Mouse (Mus musculus) liver, embryonic 12.5 days (tissue): ENCODE measurements around the gene Uts2r. TPM values are rescaled to one million over a fixed set of nuclear protein-coding genes. Genes with fewer than 3 reads are reported as not detected.

Source experiments
- ATAC-seq: fragments of 200-750 bp; cut with Nextera tagmentation; 2 replicates; pipeline ENCODE4 v1.8.0; 2017; ENCODE audit warnings: moderate number of reproducible peaks, mild to moderate bottlenecking, moderate library complexity
- H3K27ac ChIP-seq: fragments of 300-500 bp; sonication (generic); 2 replicates; pipeline ENCODE4 v1.5.1; 2016; ENCODE audit warnings: mild to moderate bottlenecking
- H3K27me3 ChIP-seq: fragments of 300-500 bp; sonication (generic); replicated peaks from 2 replicates; pipeline ENCODE4 v1.6.1; 2016; ENCODE audit warnings: mild to moderate bottlenecking, moderate library complexity
- H3K36me3 ChIP-seq: fragments of 300-500 bp; sonication (generic); 2 replicates; pipeline ENCODE4 v1.6.1; 2016; ENCODE audit warnings: mild to moderate bottlenecking, moderate library complexity
- H3K4me1 ChIP-seq: fragments of 300-500 bp; sonication (generic); 2 replicates; pipeline ENCODE4 v1.6.1; 2016
- H3K4me2 ChIP-seq: fragments of 300-500 bp; sonication (generic); 2 replicates; pipeline ENCODE4 v1.6.1; 2016; ENCODE audit warnings: mild to moderate bottlenecking, moderate library complexity
- H3K4me3 ChIP-seq: fragments of 300-500 bp; sonication (generic); 2 replicates; pipeline ENCODE4 v1.5.1; 2016; ENCODE audit warnings: mild to moderate bottlenecking, moderate library complexity
- H3K9ac ChIP-seq: fragments of 300-500 bp; sonication (generic); 2 replicates; pipeline ENCODE4 v1.6.1; 2016; ENCODE audit warnings: mild to moderate bottlenecking, moderate library complexity
- H3K9me3 ChIP-seq: fragments of 300-500 bp; sonication (generic); replicated peaks from 2 replicates; pipeline ENCODE4 v1.6.1; 2016; ENCODE audit warnings: mild to moderate bottlenecking, moderate library complexity
- WGBS: fragments of 180-500 bp; shearing (Covaris S2); methylation state at CpG from one replicate; pipeline ENCODE4 v1.1.7; 2016; ENCODE audit not compliant: insufficient replicate concordance; 5-methylcytosine and 5-hydroxymethylcytosine counted together
- polyA plus RNA-seq: library from polyadenylated mRNA; unstranded; fragments of >200 nt; fragmentation: Nextera tagmentation; extraction: Ambion mirVana; gene quantifications from 2 replicates; pipeline ENCODE4 v1.2.1, GENCODE M21; 2016

Gene Uts2r
- polyA plus RNA-seq, 1 experiment from 2014 or later, result not detected

DNA sequence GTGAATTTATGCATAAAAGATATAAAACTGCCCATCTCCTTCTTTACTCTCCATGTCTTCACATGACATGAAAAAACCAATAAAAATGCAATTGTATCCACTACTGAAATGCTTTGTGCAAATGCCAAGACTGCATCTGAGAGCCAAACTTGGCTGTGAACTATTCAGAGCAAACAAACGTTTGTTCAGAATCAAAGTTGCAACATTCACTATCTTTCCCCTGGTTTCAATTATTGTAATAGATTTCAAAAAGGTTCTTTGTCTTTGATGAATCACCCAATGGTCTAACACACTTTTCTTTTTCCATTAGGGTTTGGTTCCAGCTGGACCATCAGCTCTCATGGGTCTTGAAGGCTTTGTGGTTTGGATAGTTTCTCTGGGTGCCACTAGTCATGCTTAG is 30.5 kb upstream of the Uts2r start:
- H3K4me3 ChIP-seq, result no peak overlapping the region
- H3K27me3 ChIP-seq, result peaks cover 2% of the 10 kb centered on the region; the same call in 1 of the 2 replicates
- no peak overlapping the region for H3K27ac ChIP-seq
- H3K9ac ChIP-seq, result no peak overlapping the region
- no peaks in the 10 kb centered on the region for H3K36me3 ChIP-seq
- 60% methylated on average over 1 of the region's 1 CpGs for WGBS
- no peak for ATAC-seq
- no peak overlapping the region for H3K4me2 ChIP-seq
- peaks cover 10% of the 10 kb centered on the region for H3K4me1 ChIP-seq
- H3K9me3 ChIP-seq, result no peaks in the 10 kb centered on the region

DNA sequence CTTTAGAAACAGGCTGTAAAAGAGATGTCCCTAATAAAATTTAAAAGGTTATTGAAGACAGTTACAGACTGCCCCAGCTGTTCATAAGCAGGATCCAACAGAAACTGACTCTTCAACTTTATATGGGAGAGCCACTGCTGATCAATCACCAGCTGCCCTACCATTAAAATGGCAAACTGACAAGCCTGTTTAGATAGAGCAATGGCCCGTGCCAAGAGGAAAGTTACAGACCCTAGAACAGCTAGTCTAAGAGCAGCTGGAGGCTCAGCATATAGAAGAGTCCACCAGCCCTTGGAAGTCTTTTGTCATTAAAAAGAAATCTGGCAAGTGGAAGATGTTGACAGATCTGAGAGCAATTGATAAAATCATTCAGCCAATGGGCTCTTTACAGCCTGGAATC is 25.5 kb upstream of the Uts2r start:
- Histone ChIP-seq H3K27me3 (peaks cover 6% of the 10 kb centered on the region; the same call in 1 of the 2 replicates), H3K4me1 (peaks cover 12% of the 10 kb centered on the region), H3K36me3 (no peaks in the 10 kb centered on the region), H3K9me3 (no peaks in the 10 kb centered on the region), H3K9ac (no peak overlapping the region), H3K27ac (no peak overlapping the region), H3K4me3 (no peak overlapping the region), H3K4me2 (no peak overlapping the region)
- 43% methylated on average over 1 of the region's 1 CpGs for WGBS
- no peak for ATAC-seq

- H3K27ac ChIP-seq, result peak overlapping the region; percentile 11; the same call in 1 of the 2 replicates
- ATAC-seq, result peak; percentile 42; the same call in 1 of the 2 replicates
- WGBS, result 65% methylated on average over 5 of the region's 5 CpGs
These were observed 22.4 kb upstream of the Uts2r start for GRCm38 (mm10) chr11:121137682-121138081.

GRCm38 (mm10) chr11:121138732-121139131 is 21.3 kb upstream of the Uts2r start:
- Histone ChIP-seq H3K9ac (no peak overlapping the region), H3K4me2 (no peak overlapping the region), H3K36me3 (no peaks in the 10 kb centered on the region), H3K9me3 (no peaks in the 10 kb centered on the region), H3K4me1 (peaks cover 12% of the 10 kb centered on the region), H3K4me3 (no peak overlapping the region), H3K27ac (no peak overlapping the region), H3K27me3 (peaks cover 6% of the 10 kb centered on the region; the same call in 1 of the 2 replicates)
- ATAC-seq, result no peak
- WGBS, result 24% methylated on average over 6 of the region's 6 CpGs

More at GRCm38 (mm10) chr11:121137682-121138081, 22.4 kb upstream of the Uts2r start:
- H3K9me3 ChIP-seq, result no peaks in the 10 kb centered on the region
- H3K36me3 ChIP-seq, result no peaks in the 10 kb centered on the region
- H3K4me3 ChIP-seq, result no peak overlapping the region
- H3K27me3 ChIP-seq, result peaks cover 6% of the 10 kb centered on the region; the same call in 1 of the 2 replicates
- no peak overlapping the region for H3K9ac ChIP-seq
- H3K4me1 ChIP-seq, result peaks cover 12% of the 10 kb centered on the region
- no peak overlapping the region for H3K4me2 ChIP-seq

- 0 out of 2 replicates have a peak, but pooled peaks have one; percentile 37 for ATAC-seq
- Histone ChIP-seq H3K36me3 (no peaks in the 10 kb centered on the region), H3K9me3 (no peaks in the 10 kb centered on the region), H3K4me1 (peaks cover 18% of the 10 kb centered on the region), H3K4me3 (no peak overlapping the region), H3K4me2 (no peak overlapping the region), H3K9ac (no peak overlapping the region), H3K27me3 (no peaks in the 10 kb centered on the region), H3K27ac (no peak overlapping the region)
- 64% methylated on average over 9 of the region's 9 CpGs for WGBS
These were observed 16.6 kb upstream of the Uts2r start for GRCm38 (mm10) chr11:121143325-121144015.

DNA sequence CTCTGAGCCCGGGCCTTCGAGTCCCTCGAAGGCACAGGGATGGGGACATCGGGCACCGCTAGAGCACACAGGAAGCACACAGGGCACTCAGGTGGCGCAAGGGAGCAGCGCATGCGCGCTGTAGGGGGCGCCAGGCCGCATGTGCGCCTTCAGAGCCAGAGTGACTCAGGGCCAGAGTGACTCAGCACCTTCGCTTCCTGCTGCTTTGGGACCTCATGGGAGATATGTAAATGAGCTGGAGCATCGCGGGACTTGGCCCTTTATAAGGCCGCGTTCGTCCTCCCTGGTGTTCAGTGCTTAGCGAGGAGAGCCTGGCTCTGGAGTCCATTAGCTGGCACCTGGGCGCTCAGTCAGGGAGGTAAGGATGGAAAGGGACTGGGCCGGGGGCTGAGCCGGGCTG is 14.2 kb upstream of the Uts2r start, which contains the start of gene Tex19.1:
TSS of gene Tex19.1 (plus strand) at position 279 of the 400 bp plus-strand sequence.
- Histone ChIP-seq H3K4me1 (peaks cover 9% of the 10 kb centered on the region), H3K4me3 (no peak within 1 kb of the TSS), H3K9ac (no peak within 1 kb of the TSS), H3K27me3 (no peaks in the 10 kb centered on the region), H3K36me3 (no peaks in the 10 kb centered on the region), H3K9me3 (no peaks in the 10 kb centered on the region), H3K4me2 (no peak within 1 kb of the TSS), H3K27ac (no peak within 1 kb of the TSS)
- ATAC-seq, result no peak
- 87% methylated on average over 22 of the region's 22 CpGs for WGBS

DNA sequence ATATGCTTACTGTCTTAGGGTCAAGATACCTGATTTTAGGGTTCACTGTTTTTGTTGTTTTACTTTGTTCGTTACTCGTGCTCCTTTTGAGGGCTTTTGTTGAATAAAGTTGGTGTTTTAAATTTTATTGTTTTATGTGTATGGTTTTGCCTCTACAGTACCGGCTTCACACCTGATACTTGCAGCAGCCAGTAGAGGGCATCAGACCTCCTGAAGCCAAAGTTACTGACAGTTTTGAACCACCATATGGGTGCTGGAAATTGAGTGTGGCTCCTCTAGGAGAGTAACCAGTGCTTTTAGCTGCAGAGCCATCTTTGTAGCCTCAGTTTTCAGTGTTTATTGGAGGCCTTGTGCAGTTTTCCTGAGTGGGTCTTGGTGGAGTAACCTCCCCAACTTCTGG is 11.9 kb upstream of the Uts2r start:
- H3K27me3 ChIP-seq, result peaks cover 5% of the 10 kb centered on the region; the same call in 1 of the 2 replicates
- 45% methylated on average over 3 of the region's 3 CpGs for WGBS
- H3K4me3 ChIP-seq, result no peak overlapping the region
- H3K36me3 ChIP-seq, result no peaks in the 10 kb centered on the region
- no peak overlapping the region for H3K4me2 ChIP-seq
- no peak for ATAC-seq
- no peak overlapping the region for H3K27ac ChIP-seq
- H3K4me1 ChIP-seq, result peaks cover 9% of the 10 kb centered on the region
- no peaks in the 10 kb centered on the region for H3K9me3 ChIP-seq
- no peak overlapping the region for H3K9ac ChIP-seq

DNA sequence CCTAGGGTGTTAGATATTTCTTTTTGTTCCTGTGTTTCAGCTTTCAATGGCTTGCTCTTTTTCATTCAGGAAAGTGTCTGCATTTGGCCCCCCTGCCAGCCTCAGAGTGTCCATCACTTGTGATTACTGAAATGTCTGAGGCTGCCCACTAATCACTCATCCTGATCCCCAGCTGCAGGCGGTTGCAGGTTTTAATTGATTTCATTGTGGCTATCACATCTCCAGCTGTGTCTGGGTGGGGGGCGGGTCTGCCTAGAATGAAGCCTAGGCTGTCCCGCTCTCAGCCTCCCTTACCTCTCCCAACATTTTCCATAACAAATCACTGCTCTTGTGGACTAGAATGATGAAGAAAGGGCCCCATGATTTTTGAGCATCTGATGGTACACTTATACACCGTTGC is 5.9 kb upstream of the Uts2r start:
- Histone ChIP-seq H3K4me2 (no peak overlapping the region), H3K27me3 (peaks cover 61% of the 10 kb centered on the region), H3K9me3 (no peaks in the 10 kb centered on the region), H3K27ac (no peak overlapping the region), H3K4me3 (no peak overlapping the region), H3K9ac (no peak overlapping the region), H3K36me3 (no peaks in the 10 kb centered on the region), H3K4me1 (no peaks in the 10 kb centered on the region)
- WGBS, result 28% methylated on average over 4 of the region's 4 CpGs
- no peak for ATAC-seq

GRCm38 (mm10) chr11:121156411-121156891 is 3.6 kb upstream of the Uts2r start:
- no peak for ATAC-seq
- no peak overlapping the region for H3K9ac ChIP-seq

DNA sequence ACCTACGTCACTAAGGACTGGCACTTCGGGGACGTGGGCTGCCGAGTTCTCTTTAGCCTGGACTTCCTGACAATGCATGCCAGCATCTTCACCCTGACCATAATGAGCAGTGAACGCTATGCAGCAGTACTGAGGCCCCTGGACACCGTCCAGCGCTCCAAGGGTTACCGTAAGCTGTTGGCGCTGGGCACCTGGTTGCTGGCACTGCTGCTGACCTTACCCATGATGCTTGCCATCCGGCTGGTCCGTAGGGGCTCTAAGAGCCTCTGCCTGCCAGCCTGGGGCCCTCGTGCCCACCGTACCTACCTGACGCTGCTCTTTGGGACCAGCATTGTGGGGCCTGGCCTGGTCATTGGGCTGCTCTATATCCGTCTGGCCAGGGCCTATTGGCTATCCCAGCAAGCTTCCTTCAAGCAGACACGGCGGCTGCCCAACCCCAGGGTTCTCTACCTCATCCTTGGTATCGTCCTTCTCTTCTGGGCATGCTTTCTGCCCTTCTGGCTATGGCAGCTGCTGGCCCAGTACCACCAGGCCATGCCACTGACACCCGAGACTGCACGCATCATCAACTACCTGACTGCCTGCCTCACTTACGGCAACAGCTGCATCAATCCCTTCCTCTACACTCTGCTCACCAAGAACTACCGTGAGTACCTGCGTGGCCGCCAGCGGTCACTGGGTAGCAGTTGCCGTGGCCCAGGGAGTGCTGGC is 720 bp downstream of the Uts2r start:
- no peak for ATAC-seq

More at GRCm38 (mm10) chr11:121156411-121156891, 3.6 kb upstream of the Uts2r start:
- WGBS, result 3% methylated on average over 45 of the region's 45 CpGs
- Histone ChIP-seq H3K27me3 (peaks cover 81% of the 10 kb centered on the region), H3K4me1 (no peaks in the 10 kb centered on the region), H3K27ac (no peak overlapping the region), H3K9me3 (no peaks in the 10 kb centered on the region), H3K4me3 (peak overlapping the region; percentile 25; the same call in 1 of the 2 replicates), H3K36me3 (no peaks in the 10 kb centered on the region), H3K4me2 (peak overlapping the region; percentile 49)

DNA sequence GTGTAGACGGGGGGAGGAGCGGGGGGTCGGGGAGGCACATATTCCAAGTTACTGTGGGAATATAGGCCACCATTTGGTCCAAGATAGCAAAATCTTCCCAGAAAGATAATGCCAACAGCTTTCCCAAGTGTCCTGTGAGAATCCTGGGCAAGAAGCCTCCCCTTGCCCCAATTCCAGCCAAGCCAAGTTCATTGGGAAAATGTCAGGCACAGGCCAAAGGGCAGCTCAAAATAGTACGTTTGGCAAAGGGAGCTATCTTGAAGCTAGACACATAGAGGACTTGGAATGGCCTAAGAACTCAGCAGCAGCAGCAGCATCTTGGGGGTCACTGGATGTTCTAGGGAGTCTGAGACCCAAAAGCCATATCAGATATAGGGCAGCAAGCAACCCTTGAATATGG is 3.7 kb downstream of the Uts2r start:
- Histone ChIP-seq H3K4me2 (no peak overlapping the region), H3K4me3 (no peak overlapping the region), H3K27me3 (peaks cover 26% of the 10 kb centered on the region), H3K9ac (no peak overlapping the region), H3K36me3 (no peaks in the 10 kb centered on the region), H3K9me3 (no peaks in the 10 kb centered on the region), H3K27ac (no peak overlapping the region), H3K4me1 (no peaks in the 10 kb centered on the region)
- 73% methylated on average over 4 of the region's 4 CpGs for WGBS
- no peak for ATAC-seq

More for the DNA sequence above, 720 bp downstream of the Uts2r start:
- Histone ChIP-seq H3K4me2 (no peak overlapping the region), H3K4me3 (no peak overlapping the region), H3K4me1 (no peaks in the 10 kb centered on the region), H3K36me3 (no peaks in the 10 kb centered on the region), H3K9ac (no peak overlapping the region), H3K27ac (no peak overlapping the region), H3K27me3 (peaks cover 54% of the 10 kb centered on the region), H3K9me3 (no peaks in the 10 kb centered on the region)
- WGBS, result 79% methylated on average over 26 of the region's 26 CpGs

DNA sequence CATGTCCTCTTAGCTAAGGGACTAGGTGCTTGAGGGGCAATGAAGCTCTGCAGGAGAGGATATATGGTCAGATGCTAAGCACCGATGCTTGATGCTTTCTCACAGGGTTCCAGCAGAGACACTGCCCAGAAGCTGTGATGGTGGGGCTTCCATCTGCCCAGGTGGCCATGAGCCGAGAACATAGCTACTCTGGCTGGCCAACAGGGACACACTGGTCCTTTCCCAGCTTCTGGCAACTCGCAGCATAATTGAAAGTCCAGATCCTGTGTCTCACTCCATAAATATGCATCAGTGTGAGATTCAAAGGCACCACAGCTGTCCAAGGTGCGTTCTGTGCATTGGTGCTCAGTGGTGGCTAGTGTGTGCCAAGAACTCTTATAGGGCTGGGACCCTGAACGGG is 13.1 kb downstream of the Uts2r start:
- Histone ChIP-seq H3K4me1 (peaks cover 8% of the 10 kb centered on the region; the same call in 1 of the 2 replicates), H3K9me3 (no peaks in the 10 kb centered on the region), H3K9ac (no peak overlapping the region), H3K36me3 (no peaks in the 10 kb centered on the region), H3K4me3 (no peak overlapping the region), H3K27ac (no peak overlapping the region), H3K4me2 (no peak overlapping the region), H3K27me3 (peaks cover 9% of the 10 kb centered on the region; the same call in 1 of the 2 replicates)
- 69% methylated on average over 5 of the region's 5 CpGs for WGBS
- ATAC-seq, result no peak
